Mouse (Mus musculus): ENCODE data around the gene Ccdc32.

DNA sequence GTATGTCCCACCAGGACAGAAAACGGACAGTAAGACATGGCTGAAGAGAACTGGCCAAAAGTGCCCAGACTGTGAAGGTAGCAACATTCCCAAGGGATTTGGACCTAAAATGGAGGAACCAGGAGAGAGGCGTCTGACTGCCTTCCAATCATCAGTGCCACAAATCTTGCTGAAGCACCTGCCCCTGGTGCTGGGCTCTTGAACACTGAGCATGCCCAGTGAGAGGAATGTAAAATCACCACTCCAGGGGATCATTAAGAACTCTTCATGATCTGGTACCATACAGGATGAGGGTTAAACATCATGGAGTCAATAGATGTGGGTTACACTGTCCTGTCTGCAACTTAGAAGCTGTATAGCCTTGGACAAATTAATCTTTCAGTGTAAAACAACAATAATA, 16.0 kb upstream of the Ccdc32 start:
- no peak for TF ChIP-seq CTCF (IDR thresholded peaks at IDR 0.05)
- no peak for TF ChIP-seq EP300 (IDR thresholded peaks at IDR 0.05)
